Mouse (Mus musculus) forebrain, embryonic 11.5 days (tissue): ENCODE measurements around the gene Cachd1. TPM values are rescaled to one million over a fixed set of nuclear protein-coding genes. Genes with fewer than 3 reads are reported as not detected.

Experiments used
- ATAC-seq: fragments of 200-750 bp; cut with Nextera tagmentation; replicated peaks from 2 replicates; pipeline ENCODE4 v1.8.0; 2017; ENCODE audit warnings: moderate TSS enrichment; ENCODE audit not compliant: low FRiP score
- DNase-seq: peaks from one replicate; pipeline ENCODE4 v3.0.0-alpha.2; 2017; ENCODE audit warnings: low spot score
- H3K27ac ChIP-seq: fragments of 300-500 bp; sonication (generic); 2 replicates; pipeline ENCODE4 v1.5.1; 2014; ENCODE audit warnings: low read depth, low read length
- H3K27me3 ChIP-seq: fragments of 300-500 bp; sonication (generic); 2 replicates; pipeline ENCODE4 v1.6.1; 2014; ENCODE audit warnings: mild to moderate bottlenecking, low read length, mixed read lengths; ENCODE audit not compliant: control insufficient read depth, insufficient read depth
- H3K36me3 ChIP-seq: fragments of 300-500 bp; sonication (generic); 2 replicates; pipeline ENCODE4 v1.6.1; 2014; ENCODE audit warnings: mild to moderate bottlenecking, low read length, moderate library complexity, mixed read lengths; ENCODE audit not compliant: control insufficient read depth, insufficient read depth
- H3K4me1 ChIP-seq: fragments of 300-500 bp; sonication (generic); replicated peaks from 2 replicates; pipeline ENCODE4 v1.6.1; 2014; ENCODE audit warnings: low read length, mixed read lengths; ENCODE audit not compliant: control insufficient read depth, insufficient read depth
- H3K4me2 ChIP-seq: fragments of 300-500 bp; sonication (generic); 2 replicates; pipeline ENCODE4 v1.6.1; 2014; ENCODE audit warnings: low read depth, mild to moderate bottlenecking, low read length, moderate library complexity, mixed read lengths; ENCODE audit not compliant: severe bottlenecking
- H3K4me3 ChIP-seq: fragments of 300-500 bp; sonication (generic); 2 replicates; pipeline ENCODE4 v1.5.1; 2014; ENCODE audit warnings: low read depth, low read length
- H3K9ac ChIP-seq: fragments of 300-500 bp; sonication (generic); 2 replicates; pipeline ENCODE4 v1.6.1; 2014; ENCODE audit warnings: low read length
- H3K9me3 ChIP-seq: fragments of 300-500 bp; sonication (generic); 2 replicates; pipeline ENCODE4 v1.6.1; 2016; ENCODE audit warnings: low read length, mixed read lengths; ENCODE audit not compliant: control insufficient read depth
- WGBS: fragments of 180-500 bp; shearing (Covaris S2); extraction: QIAGEN DNeasy Blood & Tissue Kit; methylation state at CpG from one replicate; pipeline ENCODE4 v1.1.7; 2014; 5-methylcytosine and 5-hydroxymethylcytosine counted together
- polyA plus RNA-seq: library from polyadenylated mRNA; unstranded; fragments of >200 nt; fragmentation: Nextera tagmentation; extraction: Ambion mirVana; gene quantifications from 2 replicates; pipeline ENCODE4 v1.2.1, GENCODE M21; 2014

Cachd1 gene
- polyA plus RNA-seq, 1 experiment from 2014 or later = 45.3 TPM

DNA sequence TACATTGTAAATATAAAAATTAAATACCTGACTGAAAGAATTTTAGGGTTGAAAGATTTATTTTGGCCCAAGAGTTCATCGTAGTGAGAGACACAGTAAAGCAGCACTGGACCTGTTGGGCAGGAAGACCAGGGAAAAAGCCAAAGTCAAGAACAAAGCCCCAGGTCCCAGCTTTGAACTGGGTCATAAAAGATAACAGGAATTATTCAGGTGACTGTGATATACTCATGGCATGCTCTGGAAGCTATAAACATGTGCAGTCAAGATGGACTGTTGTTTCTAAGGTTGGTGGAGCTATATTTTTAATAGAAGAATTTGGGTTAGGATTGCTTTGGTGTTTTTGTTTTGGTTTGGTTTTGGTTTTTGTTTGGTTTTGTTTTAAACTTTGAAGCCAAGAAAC lies 148.7 kb downstream of the Cachd1 start:
- no peak overlapping the region for H3K27ac ChIP-seq
- WGBS = 95% methylated on average over 1 of the region's 1 CpGs
- H3K9me3 ChIP-seq = no peaks in the 10 kb centered on the region
- H3K4me3 ChIP-seq = no peak overlapping the region
- no peak for DNase-seq
- no peaks in the 10 kb centered on the region for H3K36me3 ChIP-seq
- 0 out of 2 replicates have a peak, but pooled peaks cover 2% of the 10 kb centered on the region for H3K4me1 ChIP-seq
- ATAC-seq = no peak
- H3K4me2 ChIP-seq = no peak overlapping the region
- no peak overlapping the region for H3K9ac ChIP-seq
- no peaks in the 10 kb centered on the region for H3K27me3 ChIP-seq

GRCm38 (mm10) chr4:100926608-100927007 lies 150.1 kb downstream of the Cachd1 start:
- H3K27me3 ChIP-seq = no peaks in the 10 kb centered on the region
- no peak overlapping the region for H3K9ac ChIP-seq
- H3K4me2 ChIP-seq = no peak overlapping the region
- no peaks in the 10 kb centered on the region for H3K9me3 ChIP-seq
- no peaks in the 10 kb centered on the region for H3K36me3 ChIP-seq
- ATAC-seq (no peak), DNase-seq (no peak)
- no peaks in the 10 kb centered on the region for H3K4me1 ChIP-seq
- no peak overlapping the region for H3K4me3 ChIP-seq
- 94% methylated on average over 3 of the region's 3 CpGs for WGBS
- H3K27ac ChIP-seq = no peak overlapping the region

DNA sequence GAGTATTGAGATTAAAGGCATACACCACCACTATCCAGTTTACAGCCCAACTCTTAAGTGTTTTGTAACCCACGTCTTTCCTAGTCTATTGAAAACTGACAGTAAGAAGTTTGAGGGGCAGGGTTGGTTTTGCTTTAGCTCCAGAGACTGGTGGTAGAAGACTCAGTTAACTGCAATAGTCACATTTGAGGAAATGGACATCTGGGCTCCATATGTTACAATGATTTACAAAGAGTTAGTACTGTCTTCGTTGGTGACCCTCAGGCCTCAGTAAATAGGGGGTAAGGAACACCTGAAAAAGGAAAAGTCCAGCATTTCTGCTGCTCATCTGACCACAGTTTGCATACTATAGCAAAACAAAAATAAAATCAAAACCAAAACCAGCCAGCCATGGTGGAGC lies 150.6 kb downstream of the Cachd1 start:
- no peak for ATAC-seq
- H3K27ac ChIP-seq = no peak overlapping the region
- no peaks in the 10 kb centered on the region for H3K36me3 ChIP-seq

DNA sequence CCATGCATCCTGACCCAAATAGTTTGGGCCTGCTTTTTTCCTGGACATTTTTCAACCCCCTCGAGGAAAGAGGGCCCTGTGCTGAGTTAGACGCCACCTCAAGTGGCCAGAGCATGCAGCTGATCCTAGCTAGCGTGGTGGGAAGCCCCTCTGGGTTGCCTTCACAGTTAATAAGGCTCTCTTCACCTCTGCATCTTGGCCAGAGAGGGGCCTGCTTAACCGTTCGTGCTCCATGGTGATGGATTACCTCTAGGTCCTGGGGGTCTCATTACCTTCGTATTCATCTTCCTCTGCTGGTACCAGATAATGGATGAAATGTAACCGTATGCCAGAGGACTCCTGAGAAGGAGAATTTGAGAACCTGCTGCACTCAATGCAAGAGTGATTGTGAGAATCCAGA lies 167.2 kb downstream of the Cachd1 start:
- no peaks in the 10 kb centered on the region for H3K4me1 ChIP-seq
- no peak for DNase-seq
- no peaks in the 10 kb centered on the region for H3K27me3 ChIP-seq
- no peaks in the 10 kb centered on the region for H3K9me3 ChIP-seq
- no peak overlapping the region for H3K9ac ChIP-seq
- no peak for ATAC-seq
- WGBS = 85% methylated on average over 7 of the region's 7 CpGs
- H3K36me3 ChIP-seq = no peaks in the 10 kb centered on the region
- no peak overlapping the region for H3K4me2 ChIP-seq
- H3K4me3 ChIP-seq = no peak overlapping the region
- H3K27ac ChIP-seq = no peak overlapping the region

More for the DNA sequence above, 150.6 kb downstream of the Cachd1 start:
- no peaks in the 10 kb centered on the region for H3K4me1 ChIP-seq
- 83% methylated on average over 2 of the region's 2 CpGs for WGBS
- H3K27me3 ChIP-seq = no peaks in the 10 kb centered on the region
- H3K4me3 ChIP-seq = no peak overlapping the region
- H3K9ac ChIP-seq = no peak overlapping the region
- H3K9me3 ChIP-seq = no peaks in the 10 kb centered on the region
- no peak for DNase-seq
- H3K4me2 ChIP-seq = no peak overlapping the region

DNA sequence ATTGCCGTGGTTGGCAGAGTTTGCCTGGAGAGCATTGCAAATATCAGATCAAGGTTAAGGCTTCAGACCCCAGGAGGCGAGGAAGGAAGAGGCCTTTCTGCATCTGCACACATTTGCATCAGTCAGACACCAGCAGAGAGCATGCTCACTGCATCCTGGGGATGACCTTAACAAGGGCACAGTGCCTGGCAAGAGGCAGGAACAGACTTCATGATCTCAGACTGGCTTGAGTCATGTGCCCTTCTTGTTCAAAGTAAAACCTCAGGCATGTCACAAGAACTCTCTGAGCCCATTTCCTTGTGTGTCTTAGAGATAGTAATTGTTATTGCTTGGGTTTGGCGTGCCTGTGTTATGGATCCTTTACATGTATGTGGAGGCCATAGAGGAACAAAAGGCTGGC lies 167.8 kb downstream of the Cachd1 start:
- Histone ChIP-seq H3K36me3 (no peaks in the 10 kb centered on the region), H3K4me2 (no peak overlapping the region), H3K9me3 (no peaks in the 10 kb centered on the region), H3K9ac (no peak overlapping the region), H3K27me3 (no peaks in the 10 kb centered on the region), H3K27ac (no peak overlapping the region), H3K4me1 (no peaks in the 10 kb centered on the region), H3K4me3 (no peak overlapping the region)
- ATAC-seq (no peak), DNase-seq (no peak)
- WGBS = 88% methylated on average over 3 of the region's 3 CpGs

DNA sequence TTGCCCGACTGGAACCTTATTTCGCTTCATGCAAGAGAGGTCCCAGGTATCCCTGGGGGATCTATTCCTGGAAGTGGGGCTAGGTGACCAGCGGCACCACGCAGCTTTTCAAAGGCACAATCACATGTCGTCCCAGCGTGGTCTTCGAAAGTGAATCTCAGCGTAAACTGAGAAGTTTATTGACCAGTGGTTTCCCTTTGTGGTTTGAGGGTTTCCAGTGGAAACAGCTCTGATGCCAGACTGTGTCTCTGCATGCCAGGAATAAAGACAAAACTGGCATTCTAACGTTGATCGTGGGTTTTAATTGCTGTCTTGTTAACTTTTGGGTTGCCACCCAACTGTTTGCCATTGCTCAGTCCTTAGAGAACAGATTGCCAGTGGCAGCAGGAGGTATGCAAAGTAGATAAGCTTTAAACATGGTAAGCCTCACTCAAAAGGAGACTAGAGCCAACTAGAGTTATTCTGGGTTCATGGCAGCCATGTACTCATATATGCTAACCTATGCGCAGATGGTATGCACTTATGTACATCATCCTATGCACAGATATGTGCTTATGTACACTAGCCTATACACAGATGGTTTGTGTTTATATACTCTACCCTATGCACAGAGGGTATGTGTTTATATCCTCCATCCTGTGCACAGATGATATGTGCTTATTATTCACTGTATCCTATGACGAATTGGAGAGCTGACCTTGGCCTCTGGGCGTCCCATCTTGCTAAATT lies 168.9 kb downstream of the Cachd1 start:
- ATAC-seq = no peak
- H3K27ac ChIP-seq = no peak overlapping the region
- no peak overlapping the region for H3K9ac ChIP-seq
- no peak overlapping the region for H3K4me2 ChIP-seq
- no peaks in the 10 kb centered on the region for H3K36me3 ChIP-seq
- no peaks in the 10 kb centered on the region for H3K27me3 ChIP-seq
- no peaks in the 10 kb centered on the region for H3K4me1 ChIP-seq
- H3K9me3 ChIP-seq = no peaks in the 10 kb centered on the region
- 88% methylated on average over 13 of the region's 13 CpGs for WGBS
- no peak for DNase-seq
- no peak overlapping the region for H3K4me3 ChIP-seq

- Histone ChIP-seq H3K9me3 (no peaks in the 10 kb centered on the region), H3K36me3 (no peaks in the 10 kb centered on the region), H3K9ac (no peak overlapping the region), H3K27me3 (no peaks in the 10 kb centered on the region), H3K4me1 (no peaks in the 10 kb centered on the region; the same call in 1 of the 2 replicates), H3K4me2 (no peak overlapping the region), H3K4me3 (no peak overlapping the region), H3K27ac (no peak overlapping the region)
- ATAC-seq (no peak), DNase-seq (no peak)
- WGBS = 88% methylated on average over 17 of the region's 17 CpGs
Measured at GRCm38 (mm10) chr4:100948494-100949425, 172.3 kb downstream of the Cachd1 start.

DNA sequence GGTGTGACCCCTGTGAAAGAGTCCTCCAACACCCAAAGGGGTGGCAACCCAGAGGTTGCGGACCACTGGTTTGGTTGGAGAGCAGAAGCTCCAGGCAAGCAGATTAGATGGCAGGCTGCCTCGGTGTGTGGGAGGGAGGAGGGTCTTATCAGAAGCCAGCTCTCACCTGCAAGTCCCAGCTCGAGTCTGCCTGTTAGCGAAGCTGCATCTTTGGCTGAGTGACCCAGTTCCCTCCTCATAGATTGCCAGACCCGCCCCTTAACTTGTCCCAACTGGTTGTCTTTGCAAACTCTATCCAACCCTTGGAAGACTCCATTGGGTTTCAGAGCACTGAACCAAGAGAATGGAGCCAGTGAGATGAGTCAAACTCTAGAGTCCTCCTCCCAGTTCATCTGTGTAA lies 173.8 kb downstream of the Cachd1 start:
- no peak overlapping the region for H3K4me3 ChIP-seq
- DNase-seq = no peak
- WGBS = 93% methylated on average over 5 of the region's 5 CpGs
- H3K4me1 ChIP-seq = no peaks in the 10 kb centered on the region; the same call in 1 of the 2 replicates
- H3K9me3 ChIP-seq = no peaks in the 10 kb centered on the region
- no peak overlapping the region for H3K9ac ChIP-seq
- no peaks in the 10 kb centered on the region for H3K36me3 ChIP-seq
- no peak overlapping the region for H3K4me2 ChIP-seq
- no peak overlapping the region for H3K27ac ChIP-seq
- ATAC-seq = no peak
- H3K27me3 ChIP-seq = no peaks in the 10 kb centered on the region
